Mouse (Mus musculus): ENCODE data around the gene Zbtb8os.
A peak's percentile ranks its signal among the peaks of the same experiment; 100 is the strongest.
"Not testable (repeated sequence)": the region's sequence is repeated elsewhere in the genome, so short reads cannot be mapped to it uniquely, and the experiment has no call there.

Gene Zbtb8os

DNA sequence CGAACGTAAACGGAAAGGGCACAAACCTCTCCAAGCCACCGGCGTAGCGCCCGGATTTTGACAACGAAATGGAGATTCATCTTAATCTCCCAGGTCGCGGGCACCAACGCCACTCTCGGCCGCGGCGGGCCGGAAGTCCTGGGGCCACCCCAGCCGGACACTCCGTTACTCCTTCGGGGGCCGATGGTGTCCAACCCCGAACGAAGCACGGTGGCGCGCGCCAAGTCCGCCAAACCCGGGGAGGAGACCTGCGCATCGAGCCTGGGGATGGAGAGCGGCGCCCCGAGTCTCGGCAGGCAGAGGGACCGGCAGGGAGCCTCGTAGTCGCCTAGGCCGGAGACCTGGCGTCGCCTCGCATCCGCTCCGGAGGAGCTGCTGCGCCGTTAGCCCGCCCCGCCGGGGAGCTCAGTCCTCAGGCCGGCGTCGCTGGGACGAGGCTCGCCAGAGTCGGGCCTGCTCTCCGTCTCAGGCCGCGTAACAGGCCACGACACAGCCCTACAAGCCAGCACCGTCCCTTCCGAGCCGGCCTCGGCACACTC, 749 bp upstream of the Zbtb8os start:
- DNase-seq: no peak

DNA sequence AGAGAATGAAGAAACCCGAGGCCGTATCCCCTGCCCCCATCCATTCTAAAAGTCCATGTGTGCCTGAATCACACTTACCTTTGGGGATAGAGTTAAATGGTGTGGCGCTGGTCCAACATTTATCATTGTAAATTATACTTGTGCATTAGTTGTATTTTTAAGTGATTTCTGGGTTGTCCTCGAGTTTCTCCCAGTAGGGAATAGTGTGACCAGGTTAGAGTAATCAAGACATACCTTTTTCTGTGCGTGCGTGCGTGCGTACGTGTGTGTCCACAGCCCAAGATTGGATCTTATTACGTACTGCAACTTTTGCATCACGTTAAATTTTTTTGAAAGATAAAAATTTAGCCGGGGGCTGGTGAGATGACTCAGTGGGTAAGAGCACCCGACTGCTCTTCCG, 796 bp downstream of the Zbtb8os start:
- no peak for DNase-seq

DNA sequence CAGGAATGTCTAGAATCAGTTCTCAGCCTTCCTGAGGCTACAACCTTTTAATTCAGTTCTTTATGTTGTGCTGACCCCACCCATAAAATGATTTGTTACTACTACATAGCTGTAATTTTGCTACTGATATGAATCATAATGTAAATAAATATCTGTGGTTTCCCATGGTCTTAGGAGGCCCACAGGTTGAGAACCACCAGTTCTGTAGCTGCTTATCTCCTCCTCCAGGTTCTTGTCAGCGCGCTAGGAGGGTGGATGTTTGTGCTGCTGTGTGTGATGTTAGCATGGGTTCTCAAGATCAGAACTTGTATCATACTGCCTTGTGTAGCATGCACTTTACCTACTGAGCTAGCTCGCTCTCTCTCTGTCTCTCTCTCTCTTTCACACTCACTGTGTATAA, 4.2 kb downstream of the Zbtb8os start:
- DNase-seq: no peak

- DNase-seq: no peak
Measured at GRCm38 (mm10) chr4:129341888-129342287, 6.4 kb downstream of the Zbtb8os start.

DNA sequence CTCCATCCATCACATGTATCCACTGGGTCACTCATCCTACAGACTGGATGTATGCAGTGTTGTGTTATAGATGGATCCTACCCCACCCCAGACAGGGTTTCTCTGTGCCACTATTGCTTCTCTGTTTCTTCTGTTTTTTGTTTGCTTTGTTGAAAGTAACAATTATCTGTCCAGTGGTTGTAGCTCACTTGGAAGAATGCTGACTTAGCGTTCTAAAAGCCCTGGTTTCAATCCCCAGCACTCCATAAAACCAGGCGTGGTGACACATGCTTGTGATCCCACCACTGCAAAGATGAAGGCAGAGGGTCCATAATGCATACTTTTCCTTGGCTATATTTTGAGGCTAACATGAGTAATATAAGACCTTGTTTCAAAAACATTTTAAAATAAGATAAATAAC, 7.2 kb downstream of the Zbtb8os start:
- no peak for DNase-seq

DNA sequence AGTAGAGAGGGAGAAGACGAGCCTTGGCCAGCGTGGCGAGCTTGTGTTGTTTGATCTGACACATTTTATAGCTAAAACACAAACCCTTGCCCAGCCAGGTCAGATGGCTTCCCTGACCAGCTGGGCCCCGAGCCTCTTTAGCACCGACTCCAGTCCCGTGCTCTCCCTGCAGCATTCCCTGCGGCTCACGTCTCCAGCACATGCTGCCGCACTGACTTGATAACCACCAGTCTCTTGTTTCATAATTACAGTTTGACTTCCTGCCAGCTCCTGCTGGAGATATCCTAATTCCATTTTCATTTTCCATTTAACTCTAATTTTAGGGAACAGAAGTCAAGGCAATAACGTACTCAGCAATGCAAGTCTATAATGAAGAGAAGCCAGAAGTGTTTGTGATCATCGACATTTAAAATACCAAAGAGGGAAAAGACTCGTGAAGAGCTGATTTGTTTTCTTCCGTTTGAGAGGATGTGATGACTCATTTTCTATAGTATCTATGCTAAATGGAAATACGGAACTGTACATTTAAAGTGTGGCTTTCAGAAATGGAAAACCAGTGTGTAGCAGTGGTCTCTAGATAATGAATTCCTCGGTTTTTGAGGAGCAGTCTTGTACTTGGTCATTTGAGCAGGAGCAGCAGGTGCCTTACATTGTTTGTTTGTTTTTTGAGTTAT, 11.1 kb downstream of the Zbtb8os start:
- DNase-seq: no peak

- peak; percentile 82 for DNase-seq
Measured at GRCm38 (mm10) chr4:129350644-129351043, 15.1 kb downstream of the Zbtb8os start.

DNA sequence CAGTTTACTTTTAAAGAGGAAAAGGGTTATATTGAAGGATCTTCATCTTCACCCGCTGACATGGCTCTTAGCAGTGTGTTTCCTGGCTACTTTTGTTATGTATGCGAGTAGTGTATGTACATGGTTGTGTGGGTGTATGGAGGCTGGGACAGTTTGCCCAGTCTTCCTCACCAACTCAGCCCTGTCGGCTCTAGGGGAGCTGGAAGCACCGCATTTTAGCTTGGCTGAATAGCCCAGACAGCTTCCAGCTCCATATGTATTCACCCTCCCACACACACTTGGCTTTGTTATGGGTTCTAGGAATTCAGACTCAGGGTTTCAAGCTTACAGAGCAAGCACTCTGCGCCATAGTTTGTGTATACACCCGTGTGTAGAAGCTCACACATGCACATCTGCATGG, 15.6 kb downstream of the Zbtb8os start:
- no peak for DNase-seq

GRCm38 (mm10) chr4:129353176-129353575, 17.7 kb downstream of the Zbtb8os start:
- DNase-seq: no peak

DNA sequence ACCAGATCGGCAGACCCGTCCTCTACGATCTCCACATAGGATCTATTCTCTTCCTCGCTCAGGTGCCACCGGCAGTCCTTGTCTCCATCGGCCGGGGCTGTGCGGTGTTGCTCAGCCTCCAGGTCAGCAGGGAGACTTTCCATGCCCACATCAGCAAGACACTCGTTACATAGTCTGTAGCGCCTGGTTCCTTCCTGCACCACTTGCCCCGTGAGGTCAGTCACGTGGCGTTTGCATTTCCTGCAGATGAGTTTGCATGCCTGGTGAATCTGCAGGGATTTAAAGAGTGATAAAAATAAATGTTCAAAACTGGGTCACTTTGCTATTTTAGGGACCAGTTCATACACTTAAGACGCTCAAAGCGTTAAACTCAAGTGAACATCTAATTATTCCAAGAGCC, 18.7 kb downstream of the Zbtb8os start:
- peak; percentile 25 for DNase-seq

- no peak for DNase-seq
Measured at GRCm38 (mm10) chr4:129357613-129358163, 22.2 kb downstream of the Zbtb8os start.

GRCm38 (mm10) chr4:129362238-129362637, 26.7 kb downstream of the Zbtb8os start:
- DNase-seq: not testable (repeated sequence)

DNA sequence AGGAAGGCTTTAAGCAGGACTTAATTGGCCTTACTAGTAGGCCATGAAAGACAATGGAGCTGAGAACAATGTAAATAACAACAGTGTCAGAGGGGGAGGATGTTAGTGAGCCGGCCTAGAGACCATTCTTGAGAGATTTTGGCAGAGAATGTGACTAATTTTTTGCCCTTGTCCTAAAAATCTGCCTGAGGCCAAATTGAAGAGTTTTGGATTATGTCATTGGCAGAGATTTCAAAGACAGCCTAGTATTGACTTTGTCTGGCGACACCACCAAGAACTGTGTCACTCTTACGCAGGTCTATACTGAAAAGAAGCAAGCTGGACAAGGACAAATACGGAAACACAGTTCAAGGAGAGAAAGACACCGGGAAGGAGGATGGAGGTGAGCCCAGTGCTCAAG, 27.3 kb downstream of the Zbtb8os start:
- DNase-seq: no peak

DNA sequence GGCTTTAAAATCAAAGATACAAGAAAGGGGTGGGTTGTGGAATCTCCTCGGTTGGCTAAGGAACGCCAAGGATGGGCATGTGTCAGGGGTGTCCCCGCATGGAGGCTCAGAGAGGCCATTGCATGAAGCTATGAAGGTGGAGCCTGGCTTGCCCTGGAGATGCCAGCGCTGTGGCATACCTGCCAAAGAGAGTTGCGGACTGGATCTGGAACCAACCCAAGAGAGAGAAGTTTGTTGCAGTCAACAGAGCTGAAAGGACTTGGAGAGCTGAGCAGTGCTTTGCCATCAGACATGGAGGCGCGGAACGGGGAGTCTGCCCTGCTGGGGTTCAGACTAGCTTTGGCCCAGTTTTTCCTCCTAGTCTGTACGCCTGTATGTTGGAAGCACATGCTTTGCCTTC, 28.0 kb downstream of the Zbtb8os start:
- DNase-seq: no peak

GRCm38 (mm10) chr4:129364379-129364778, 28.9 kb downstream of the Zbtb8os start:
- no peak for DNase-seq

GRCm38 (mm10) chr4:129365224-129365623, 29.7 kb downstream of the Zbtb8os start:
- peak; percentile 16 for DNase-seq

- no peak for DNase-seq
Measured at GRCm38 (mm10) chr4:129371391-129371790, 35.9 kb downstream of the Zbtb8os start.

- peak; percentile 32 for DNase-seq
Measured at GRCm38 (mm10) chr4:129373202-129373976, 37.9 kb downstream of the Zbtb8os start.

DNA sequence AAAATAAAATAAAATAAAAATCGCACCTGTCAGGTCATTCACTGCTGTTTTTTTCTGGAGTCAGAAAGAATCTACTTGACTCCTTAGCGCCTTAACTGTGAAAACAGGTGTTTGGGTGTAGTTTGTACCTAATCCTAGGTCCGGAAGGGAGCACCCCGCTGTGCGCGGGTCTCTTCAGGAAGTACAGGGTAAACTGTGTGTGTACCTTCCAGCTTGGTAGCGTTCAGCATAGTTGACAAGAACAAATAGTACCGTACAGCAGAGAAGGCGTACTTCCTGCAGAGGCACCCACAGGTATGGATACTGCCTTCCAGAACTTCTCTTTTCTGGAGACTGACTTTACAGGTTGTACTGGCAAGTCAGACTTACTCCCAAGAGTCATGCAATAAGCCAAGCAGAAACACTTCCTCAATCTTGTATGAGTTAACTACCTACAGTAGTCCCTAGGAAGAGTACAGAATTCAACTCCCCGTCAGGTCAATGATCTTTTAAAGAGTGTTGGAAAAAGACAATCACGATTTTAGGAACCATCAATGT, 38.8 kb downstream of the Zbtb8os start:
- no peak for DNase-seq

DNA sequence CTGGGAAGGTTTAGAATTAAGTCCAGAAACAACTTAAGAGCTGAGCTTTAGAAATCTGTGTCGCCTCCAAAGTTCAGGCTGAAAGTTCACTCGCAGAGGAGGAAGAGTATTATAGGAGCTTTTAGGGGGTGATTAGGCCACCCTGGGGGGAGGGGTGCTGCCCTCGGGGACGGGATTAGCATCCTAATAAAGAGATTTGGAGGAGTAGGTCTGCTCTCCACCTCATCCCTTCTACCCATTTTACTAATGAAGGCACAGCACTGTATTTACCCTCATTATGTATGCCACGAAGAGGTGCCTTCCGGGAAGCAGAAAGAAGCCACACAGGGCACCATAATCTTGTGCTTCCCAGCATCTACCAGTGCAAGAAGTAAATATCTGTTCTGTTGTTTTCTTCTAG, 39.5 kb downstream of the Zbtb8os start:
- no peak for DNase-seq

DNA sequence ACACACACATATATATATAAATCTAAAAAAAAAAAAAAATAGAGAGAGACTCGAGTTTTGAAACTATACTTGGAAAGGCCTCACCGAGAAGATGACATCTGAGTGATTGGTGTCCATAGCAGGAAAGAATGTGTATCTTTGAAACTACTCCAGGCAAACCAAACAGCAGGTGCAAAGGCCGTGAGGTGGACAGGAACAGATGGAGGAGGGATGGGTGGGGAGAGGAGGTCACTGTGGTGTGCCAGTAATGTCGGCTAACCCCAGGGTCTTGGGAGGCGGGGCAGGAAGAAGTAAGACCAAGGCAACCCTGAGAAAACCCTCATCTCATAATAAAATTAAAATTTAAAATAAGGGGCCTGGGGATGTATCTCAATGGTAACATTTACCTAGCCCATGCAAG, 40.3 kb downstream of the Zbtb8os start:
- no peak for DNase-seq

DNA sequence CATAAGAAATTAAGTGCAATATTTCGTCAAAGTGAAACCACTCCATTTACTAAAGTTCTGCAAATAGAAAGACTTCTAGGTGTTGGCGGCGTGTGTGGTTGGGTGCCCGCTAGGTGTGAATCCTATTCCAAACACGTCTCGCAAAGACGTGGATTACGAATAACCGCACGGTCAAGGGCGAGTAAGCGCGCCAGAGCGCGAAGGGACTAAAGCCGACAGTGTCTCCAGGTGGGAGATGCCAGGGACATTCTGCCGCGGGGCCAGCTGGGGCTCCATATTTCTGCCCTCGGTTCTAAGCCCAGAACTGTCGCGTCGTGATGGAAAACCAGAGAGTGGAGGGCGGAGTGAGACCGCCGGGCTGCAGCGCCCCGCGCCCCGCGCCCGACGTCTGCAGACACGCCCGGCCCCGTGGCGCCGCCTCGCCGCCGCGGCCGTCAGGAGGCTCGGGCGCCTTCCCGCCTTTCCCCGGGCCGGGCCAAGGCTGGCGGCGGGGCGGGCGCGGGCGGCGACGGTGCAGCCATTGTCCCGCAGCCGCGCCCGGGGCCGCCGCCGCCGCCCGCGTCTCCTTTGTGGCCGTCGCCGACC, 41.6 kb downstream of the Zbtb8os start:
- peak; percentile 52 for DNase-seq

Measured in thymus, postnatal 14 days (tissue).